Mouse (Mus musculus): ENCODE data around the gene Nt5c3b.

DNA sequence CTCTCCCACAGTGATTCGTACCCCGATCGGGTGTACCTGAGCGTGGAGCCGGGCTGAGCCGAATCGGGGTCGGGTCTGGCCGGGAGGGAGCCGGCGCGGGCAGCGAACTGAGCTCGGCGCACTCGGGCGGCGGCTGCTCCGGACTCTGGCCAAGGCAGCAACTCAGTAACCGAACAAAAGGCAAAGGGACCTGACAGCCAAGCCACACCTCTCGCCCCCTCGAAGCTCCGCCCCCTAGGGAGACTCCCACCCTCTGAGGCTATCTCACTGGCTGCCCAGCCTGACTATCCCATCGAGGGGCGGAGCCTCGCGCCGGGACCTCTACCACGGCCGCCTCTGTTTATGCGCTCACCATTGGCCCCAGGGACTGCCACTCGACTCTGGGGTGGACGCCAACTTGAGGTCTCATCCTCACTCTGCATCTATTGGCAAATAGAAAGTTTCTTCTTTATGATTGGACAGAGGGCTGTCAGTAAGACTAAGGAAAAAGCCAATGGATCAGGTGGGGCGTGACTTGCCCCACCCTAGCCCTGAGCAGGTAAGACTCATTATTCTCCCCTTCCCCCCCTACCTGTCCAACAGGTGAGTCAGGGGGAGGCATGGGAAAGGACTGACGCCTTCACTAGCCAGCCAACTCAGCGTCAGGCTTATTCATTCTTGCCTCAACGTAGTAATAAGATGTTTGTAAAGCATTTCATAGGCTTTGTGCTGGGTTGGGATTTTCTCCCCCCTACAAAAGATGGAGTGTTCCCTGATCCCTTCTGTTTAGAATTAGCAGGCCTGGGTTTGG lies 43.8 kb downstream of the Nt5c3b start, which contains the start of gene Jup:
- no peak for TF ChIP-seq EP300 (IDR thresholded peaks at IDR 0.05; ENCODE audit: low read length)
- TF ChIP-seq SMC3 (IDR thresholded peaks at IDR 0.05; ENCODE audit: low read depth, low read length), result no peak
- TF ChIP-seq ZC3H11A (IDR thresholded peaks at IDR 0.05; ENCODE audit: low read depth, low read length), result no peak
